Mouse (Mus musculus): Measurements from ENCODE around the gene Rad54l2. TPM values are rescaled to one million over a fixed set of nuclear protein-coding genes. Genes with fewer than 3 reads are reported as not detected.
A peak's percentile ranks its signal among the peaks of the same experiment; 100 is the strongest.

Rad54l2 gene
- polyA plus RNA-seq, 1 experiment from 2014 or later, result 8.7 TPM

DNA sequence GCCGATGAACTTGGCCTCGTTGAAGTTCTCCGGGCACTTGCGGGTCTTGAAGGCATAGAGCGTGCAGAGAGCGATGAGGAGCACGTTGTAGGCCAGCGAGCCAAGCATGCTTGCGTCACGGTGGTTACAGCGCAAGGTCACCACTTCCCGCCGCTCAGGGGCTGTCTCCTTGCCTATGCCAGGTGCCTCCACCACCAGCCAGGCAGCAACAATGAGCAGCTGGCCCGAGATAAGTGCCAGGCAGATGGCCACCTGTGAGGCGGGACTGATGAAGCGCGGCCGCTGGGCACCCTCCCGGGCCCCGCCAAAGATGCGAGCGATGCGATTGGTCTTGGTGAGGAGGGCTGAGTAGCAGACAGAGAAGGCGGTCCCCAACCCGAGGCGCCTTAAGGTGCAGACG is 141.8 kb downstream of the Rad54l2 start:
- no peak overlapping the region for H3K27ac ChIP-seq (ENCODE audit: low read length)
- no peak overlapping the region for H3K9ac ChIP-seq (replicated peaks; ENCODE audit: low read depth, low read length)
- no peaks in the 10 kb centered on the region for H3K36me3 ChIP-seq (ENCODE audit: control insufficient read depth, insufficient read depth)
- H3K4me2 ChIP-seq (ENCODE audit: low read length), result no peak overlapping the region
- WGBS, result 84% methylated on average over 27 of the region's 27 CpGs
- no peak for ATAC-seq
- H3K4me1 ChIP-seq (replicated peaks; ENCODE audit: control insufficient read depth, insufficient read depth, low read length), result no peaks in the 10 kb centered on the region
- H3K9me3 ChIP-seq (ENCODE audit: control insufficient read depth, low read length), result no peaks in the 10 kb centered on the region
- no peaks in the 10 kb centered on the region for H3K27me3 ChIP-seq (replicated peaks; ENCODE audit: control insufficient read depth, insufficient read depth, low read length)
- H3K4me3 ChIP-seq (replicated peaks; ENCODE audit: low read length), result no peak overlapping the region

DNA sequence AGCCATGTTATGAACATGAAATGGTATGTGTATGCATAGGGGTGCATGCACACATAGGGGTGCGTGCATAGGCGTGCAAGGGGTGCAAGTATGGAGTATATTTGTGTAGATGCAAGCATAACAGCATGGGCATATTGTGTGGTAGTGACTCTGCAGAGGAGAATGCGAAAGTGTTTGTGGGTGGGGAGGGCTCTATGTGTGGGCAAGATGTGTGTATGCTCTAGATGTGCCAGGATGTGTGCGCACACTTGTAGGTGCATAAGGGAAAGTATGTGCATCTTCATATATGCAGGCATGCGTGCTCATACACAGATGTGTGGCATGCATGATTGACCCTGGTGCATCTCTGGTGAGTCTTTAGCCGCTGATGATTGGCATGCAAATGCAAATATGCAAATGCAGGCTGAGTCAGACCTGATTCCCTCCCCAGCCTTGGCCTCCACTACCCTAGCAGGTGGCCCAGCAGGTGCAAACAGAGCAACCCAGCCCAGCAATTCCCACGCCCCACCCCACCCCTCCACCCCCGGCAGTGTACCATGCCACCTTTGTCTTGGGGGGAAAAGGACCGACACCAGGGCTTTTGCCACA is 143.2 kb downstream of the Rad54l2 start:
- WGBS, result 77% methylated on average over 9 of the region's 9 CpGs
- Histone ChIP-seq H3K9me3 (ENCODE audit: control insufficient read depth, low read length) (no peaks in the 10 kb centered on the region), H3K4me1 (replicated peaks; ENCODE audit: control insufficient read depth, insufficient read depth, low read length) (no peaks in the 10 kb centered on the region), H3K27me3 (replicated peaks; ENCODE audit: control insufficient read depth, insufficient read depth, low read length) (no peaks in the 10 kb centered on the region), H3K4me2 (ENCODE audit: low read length) (no peak overlapping the region), H3K27ac (ENCODE audit: low read length) (no peak overlapping the region), H3K4me3 (replicated peaks; ENCODE audit: low read length) (no peak overlapping the region), H3K9ac (replicated peaks; ENCODE audit: low read depth, low read length) (no peak overlapping the region), H3K36me3 (ENCODE audit: control insufficient read depth, insufficient read depth) (no peaks in the 10 kb centered on the region)
- no peak for ATAC-seq

DNA sequence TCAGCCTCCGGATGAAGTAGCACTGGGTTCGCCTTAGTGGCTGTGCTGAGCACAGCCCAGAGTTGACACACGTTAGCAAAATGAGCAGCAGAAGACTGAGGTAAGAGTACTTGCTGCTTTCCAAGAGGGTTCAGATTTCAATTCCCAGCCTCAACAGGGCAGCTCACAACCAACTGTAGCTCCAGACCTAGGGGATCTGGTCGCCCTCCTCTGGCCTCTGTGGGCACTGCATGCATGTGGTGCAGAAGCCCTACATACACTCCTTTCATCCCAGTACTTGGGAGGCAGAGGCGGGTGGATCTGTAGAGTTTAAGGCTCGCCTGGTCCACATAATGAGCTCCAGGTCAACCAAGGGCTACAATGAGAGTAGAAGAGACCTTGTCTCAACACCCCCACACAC is 145.2 kb downstream of the Rad54l2 start:
- H3K4me2 ChIP-seq (ENCODE audit: low read length), result no peak overlapping the region
- no peaks in the 10 kb centered on the region for H3K36me3 ChIP-seq (ENCODE audit: control insufficient read depth, insufficient read depth)
- H3K27me3 ChIP-seq (replicated peaks; ENCODE audit: control insufficient read depth, insufficient read depth, low read length), result no peaks in the 10 kb centered on the region
- no peak for ATAC-seq
- H3K4me1 ChIP-seq (replicated peaks; ENCODE audit: control insufficient read depth, insufficient read depth, low read length), result no peaks in the 10 kb centered on the region
- no peak overlapping the region for H3K4me3 ChIP-seq (replicated peaks; ENCODE audit: low read length)
- H3K9ac ChIP-seq (replicated peaks; ENCODE audit: low read depth, low read length), result no peak overlapping the region
- H3K27ac ChIP-seq (ENCODE audit: low read length), result no peak overlapping the region
- no peaks in the 10 kb centered on the region for H3K9me3 ChIP-seq (ENCODE audit: control insufficient read depth, low read length)
- 71% methylated on average over 6 of the region's 6 CpGs for WGBS

DNA sequence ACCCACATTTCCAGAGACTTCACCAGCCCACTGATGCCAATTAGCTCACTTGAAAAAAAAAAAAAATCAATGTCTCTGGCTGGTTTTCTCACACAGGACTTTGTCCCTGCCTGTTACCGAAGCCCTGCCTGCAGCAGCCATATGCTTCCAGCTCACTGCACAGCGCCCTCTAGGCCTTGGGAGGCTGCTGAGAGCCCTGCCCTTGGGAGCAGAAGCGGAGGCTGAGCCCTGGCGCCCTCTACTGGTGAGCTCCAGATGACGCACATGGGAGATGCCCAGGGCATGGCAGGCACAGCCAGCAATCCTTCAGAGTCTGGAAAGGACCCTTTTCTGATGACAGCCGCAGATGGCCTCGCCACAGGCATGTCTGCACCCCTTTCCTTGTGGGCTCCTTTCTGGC is 145.9 kb downstream of the Rad54l2 start:
- Histone ChIP-seq H3K27ac (ENCODE audit: low read length) (no peak overlapping the region), H3K4me3 (replicated peaks; ENCODE audit: low read length) (no peak overlapping the region), H3K4me1 (replicated peaks; ENCODE audit: control insufficient read depth, insufficient read depth, low read length) (no peaks in the 10 kb centered on the region), H3K36me3 (ENCODE audit: control insufficient read depth, insufficient read depth) (no peaks in the 10 kb centered on the region), H3K9ac (replicated peaks; ENCODE audit: low read depth, low read length) (no peak overlapping the region), H3K4me2 (ENCODE audit: low read length) (no peak overlapping the region), H3K27me3 (replicated peaks; ENCODE audit: control insufficient read depth, insufficient read depth, low read length) (no peaks in the 10 kb centered on the region), H3K9me3 (ENCODE audit: control insufficient read depth, low read length) (no peaks in the 10 kb centered on the region)
- 27% methylated on average over 7 of the region's 7 CpGs for WGBS
- ATAC-seq, result peak; percentile 50; the same call in 1 of the 2 replicates

DNA sequence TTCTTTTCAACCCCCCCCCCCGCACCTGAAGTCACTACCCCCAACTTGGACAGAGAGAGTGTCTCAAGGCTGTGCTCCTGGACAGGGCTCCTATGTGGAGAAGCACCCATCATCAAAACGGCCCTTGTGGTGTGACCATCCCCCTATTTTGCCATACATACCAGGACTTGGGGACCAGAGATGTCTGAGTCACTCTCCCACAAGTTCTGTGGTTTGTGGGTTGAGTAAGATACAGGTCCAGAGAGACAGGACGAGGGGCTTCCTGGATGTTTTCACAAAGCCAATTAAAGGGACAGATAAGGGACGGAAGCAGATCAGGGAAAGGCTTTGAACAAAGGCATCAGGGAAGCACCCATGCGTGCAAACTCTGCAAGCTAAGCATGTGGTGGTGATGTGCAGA is 147.6 kb downstream of the Rad54l2 start:
- Histone ChIP-seq H3K27ac (ENCODE audit: low read length) (no peak overlapping the region), H3K4me2 (ENCODE audit: low read length) (no peak overlapping the region), H3K36me3 (ENCODE audit: control insufficient read depth, insufficient read depth) (no peaks in the 10 kb centered on the region), H3K9me3 (ENCODE audit: control insufficient read depth, low read length) (no peaks in the 10 kb centered on the region), H3K27me3 (replicated peaks; ENCODE audit: control insufficient read depth, insufficient read depth, low read length) (no peaks in the 10 kb centered on the region), H3K9ac (replicated peaks; ENCODE audit: low read depth, low read length) (no peak overlapping the region), H3K4me3 (replicated peaks; ENCODE audit: low read length) (no peak overlapping the region), H3K4me1 (replicated peaks; ENCODE audit: control insufficient read depth, insufficient read depth, low read length) (no peaks in the 10 kb centered on the region)
- 50% methylated on average over 5 of the region's 5 CpGs for WGBS
- ATAC-seq, result no peak

DNA sequence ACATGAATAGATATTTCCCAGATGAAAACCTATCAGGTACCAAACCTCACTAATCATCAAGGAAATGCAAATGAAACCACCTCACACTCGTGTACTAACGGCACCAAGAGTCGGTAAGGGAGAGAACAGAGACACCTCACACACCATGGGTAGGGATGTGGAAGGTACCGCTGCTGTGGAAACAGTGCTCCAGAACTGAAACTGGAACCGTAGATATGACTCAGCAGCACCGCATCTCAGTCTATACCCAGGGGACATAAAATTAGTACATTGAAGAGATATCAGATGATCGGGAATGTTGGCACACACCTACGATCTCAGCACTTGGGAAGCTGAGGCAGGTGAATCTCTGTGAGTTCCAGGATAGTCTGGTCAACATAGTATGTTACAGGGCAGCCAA is 150.8 kb downstream of the Rad54l2 start:
- no peak for ATAC-seq
- H3K9me3 ChIP-seq (ENCODE audit: control insufficient read depth, low read length), result no peaks in the 10 kb centered on the region
- H3K4me2 ChIP-seq (ENCODE audit: low read length), result no peak overlapping the region
- H3K27ac ChIP-seq (ENCODE audit: low read length), result no peak overlapping the region
- no peak overlapping the region for H3K9ac ChIP-seq (replicated peaks; ENCODE audit: low read depth, low read length)
- H3K36me3 ChIP-seq (ENCODE audit: control insufficient read depth, insufficient read depth), result no peaks in the 10 kb centered on the region
- no peaks in the 10 kb centered on the region for H3K4me1 ChIP-seq (replicated peaks; ENCODE audit: control insufficient read depth, insufficient read depth, low read length)
- no peak overlapping the region for H3K4me3 ChIP-seq (replicated peaks; ENCODE audit: low read length)
- 95% methylated on average over 8 of the region's 8 CpGs for WGBS
- no peaks in the 10 kb centered on the region for H3K27me3 ChIP-seq (replicated peaks; ENCODE audit: control insufficient read depth, insufficient read depth, low read length)

Other genes starting within 250 kb of the Rad54l2 start
- not detected in 2 replicates for gene Iqcf3, start 227.6 kb downstream of the Rad54l2 start, polyA plus RNA-seq (2015; fragmentation: Nextera tagmentation; extraction: Ambion mirVana)
- gene Iqcf4, start 218.2 kb downstream of the Rad54l2 start, polyA plus RNA-seq (2015; fragmentation: Nextera tagmentation; extraction: Ambion mirVana), result not detected in 2 replicates
- not detected in 2 replicates for gene Iqcf6, start 162.6 kb downstream of the Rad54l2 start, polyA plus RNA-seq (2015; fragmentation: Nextera tagmentation; extraction: Ambion mirVana)
- gene Grm2, start 133.1 kb downstream of the Rad54l2 start, polyA plus RNA-seq (2015; fragmentation: Nextera tagmentation; extraction: Ambion mirVana), result 10.2 and 14.1 TPM in 2 replicates
- 57.2 and 59.7 TPM in 2 replicates for gene Tex264, start 103.3 kb downstream of the Rad54l2 start, polyA plus RNA-seq (2015; fragmentation: Nextera tagmentation; extraction: Ambion mirVana)
- gene Dcaf1, start 32.7 kb upstream of the Rad54l2 start, polyA plus RNA-seq (2015; fragmentation: Nextera tagmentation; extraction: Ambion mirVana), result 23.9 and 24.9 TPM in 2 replicates
- 16.6 and 18.4 TPM in 2 replicates for gene Rbm15b, start 98.2 kb upstream of the Rad54l2 start, polyA plus RNA-seq (2015; fragmentation: Nextera tagmentation; extraction: Ambion mirVana)
- 201 and 226 TPM in 2 replicates for gene Manf, start 102.8 kb upstream of the Rad54l2 start, polyA plus RNA-seq (2015; fragmentation: Nextera tagmentation; extraction: Ambion mirVana)